Mouse (Mus musculus): ENCODE results near the gene Btrc.

- TF ChIP-seq EP300 (optimal IDR thresholded peaks at IDR 0.05) (no peak), CTCF (IDR thresholded peaks at IDR 0.05; ENCODE audit: low read depth) (no peak)
These were observed 164.5 kb downstream of the Btrc start for GRCm38 (mm10) chr19:45527931-45528534.
